ENCODE assay signal across 18 mouse cellular contexts in genomic region chr3:37779867-37780475, GRCm38 (mm10). TPM values are rescaled to one million over a fixed set of nuclear protein-coding genes. Genes with fewer than 3 reads are reported as not detected.
DNase-seq lines count a peak whose midpoint lies in the region; ATAC-seq and TF ChIP-seq lines count a peak whose summit lies in the region.
"Had no signal": no experiment of that assay in that cellular context is flagged by ENCODE, and none has a peak within 500 bp of the region (broad histone marks: within the 10 kb centered on the region; RNA-seq: fewer than 3 reads in every experiment).

No protein-coding gene starts in this region.

- peak overlapping the region; percentile 35; the same call in 1 of the 2 replicates for H3K27ac ChIP-seq in midbrain, embryonic 10.5 days (replicated peaks)
- no peak overlapping the region for H3K27ac ChIP-seq in midbrain, embryonic 16.5 days (ENCODE audit: low read length)
- H3K27ac ChIP-seq: hindbrain, embryonic 13.5 days; liver, embryonic 13.5 days; midbrain, embryonic 15.5 days; neural tube, embryonic 13.5 days had no signal

- H3K36me3 ChIP-seq in midbrain, embryonic 10.5 days = no peaks in the 10 kb centered on the region
- H3K36me3 ChIP-seq in midbrain, embryonic 16.5 days (ENCODE audit: control insufficient read depth, insufficient read depth, low read length) = no peaks in the 10 kb centered on the region
- H3K36me3 ChIP-seq: hindbrain, embryonic 13.5 days; liver, embryonic 13.5 days; midbrain, embryonic 15.5 days; neural tube, embryonic 13.5 days had no signal

- in situ Hi-C loops in Patski (cut with MboI; ENCODE audit: low pct_unique_long_range_greater_than_20kb) = no loop called here

- CTCF ChIA-PET in Patski (lab: Charles Lee) = interaction anchor here (0.7 to 2.2 kb wide), 9 partner anchors 9 to 140 kb away, joined by 3 to 10 read pairs (median 4); partner anchors contain the start of gene Spry1

- H3K9ac ChIP-seq in midbrain, embryonic 16.5 days (ENCODE audit: low read depth, low read length) = no peak overlapping the region
- H3K9ac ChIP-seq: hindbrain, embryonic 13.5 days; liver, embryonic 13.5 days; midbrain, embryonic 15.5 days; neural tube, embryonic 13.5 days had no signal

- no peak overlapping the region for H3K4me3 ChIP-seq in midbrain, embryonic 10.5 days
- no peak overlapping the region for H3K4me3 ChIP-seq in midbrain, embryonic 16.5 days (ENCODE audit: low read depth, low read length)
- H3K4me3 ChIP-seq: hindbrain, embryonic 13.5 days; liver, embryonic 13.5 days; midbrain, embryonic 15.5 days; neural tube, embryonic 13.5 days had no signal

- no peak overlapping the region for H3K4me2 ChIP-seq in midbrain, embryonic 16.5 days (ENCODE audit: low read length)
- H3K4me2 ChIP-seq: hindbrain, embryonic 13.5 days; liver, embryonic 13.5 days; midbrain, embryonic 15.5 days; neural tube, embryonic 13.5 days had no signal

- TF ChIP-seq CTCF in Patski (IDR thresholded peaks at IDR 0.05) = no peak

- DNase-seq in adrenal gland, adult 8-10 months = peak; percentile 55
- no peak for DNase-seq in adrenal gland, postnatal 4 days (ENCODE audit: low spot score in 2 of 2)
- DNase-seq in midbrain, embryonic 10.5 days (ENCODE audit: low spot score) = peak; percentile 31
- peak; percentile 95 for DNase-seq in Patski (ENCODE audit: low read depth, low spot score)
- peak; percentile 22 for DNase-seq in gonadal fat pad, adult 2 months (ENCODE audit: low read depth)
- DNase-seq in right cerebral cortex, postnatal 14 days = no peak
- DNase-seq in cerebellum, adult 8-10 months = no peak
- DNase-seq: B cell, adult 2 months; cerebellum, adult 9-11 months; gastrocnemius, postnatal 14 days; kidney, postnatal 14 days; liver, embryonic 13.5 days; thymus, adult 18-20 months had no signal

- ATAC-seq in midbrain, embryonic 16.5 days = no peak
- peak; percentile 96 for ATAC-seq in Patski
- ATAC-seq: intestine, postnatal 0 days; midbrain, embryonic 15.5 days had no signal

- no peaks in the 10 kb centered on the region for H3K9me3 ChIP-seq in midbrain, embryonic 10.5 days (replicated peaks)
- H3K9me3 ChIP-seq in midbrain, embryonic 16.5 days (replicated peaks; ENCODE audit: control insufficient read depth, low read length, poor library complexity, severe bottlenecking) = no peaks in the 10 kb centered on the region
- H3K9me3 ChIP-seq: hindbrain, embryonic 13.5 days; liver, embryonic 13.5 days; midbrain, embryonic 15.5 days; neural tube, embryonic 13.5 days had no signal

- peaks cover 59% of the 10 kb centered on the region for H3K27me3 ChIP-seq in midbrain, embryonic 10.5 days (ENCODE audit: low read depth, poor library complexity, severe bottlenecking)
- no peaks in the 10 kb centered on the region for H3K27me3 ChIP-seq in midbrain, embryonic 16.5 days (ENCODE audit: control insufficient read depth, insufficient read depth, low read depth, low read length)
- no peaks in the 10 kb centered on the region for H3K27me3 ChIP-seq in Patski
- H3K27me3 ChIP-seq: liver, embryonic 13.5 days had no signal

- POLR2A ChIA-PET in Patski (lab: Charles Lee) = interaction anchor here (0.8 to 1.7 kb wide), 6 partner anchors 10 to 140 kb away, joined by 3 to 6 read pairs (median 4); partner anchors contain the start of gene Spry1

- H3K4me1 ChIP-seq in midbrain, embryonic 10.5 days = peaks cover 40% of the 10 kb centered on the region
- H3K4me1 ChIP-seq in midbrain, embryonic 16.5 days (ENCODE audit: control insufficient read depth, insufficient read depth, low read length) = 0 out of 2 replicates have a peak, but pooled peaks cover 2% of the 10 kb centered on the region
- H3K4me1 ChIP-seq: hindbrain, embryonic 13.5 days; liver, embryonic 13.5 days; midbrain, embryonic 15.5 days had no signal

- 36% methylated on average over 11 of the region's 11 CpGs for WGBS in midbrain, embryonic 10.5 days
- WGBS in midbrain, embryonic 16.5 days = 19% methylated on average over 11 of the region's 11 CpGs

RNA-seq across cellular contexts. Expression of gene Gm5148, which starts 55.7 kb away (rescaled TPM):
- 1 to 10 TPM in 2 of 4 experiments, under 1 TPM in 2; 0.12 to 9.2 (median 4.2) TPM for total RNA-seq in adrenal gland, adult 8-10 months (2022)
- total RNA-seq in adrenal gland, postnatal 4 days (2021) = 1 to 10 TPM in 1 of 2 experiments, under 1 TPM in 1; 0.40 to 1.1 TPM
- 2.6 and 2.9 TPM in 2 replicates for polyA plus RNA-seq in midbrain, embryonic 10.5 days (2016; fragmentation: Nextera tagmentation; extraction: Ambion mirVana)
- 16.1 and 16.2 TPM in 2 replicates for polyA plus RNA-seq in midbrain, embryonic 16.5 days (2015; fragmentation: Nextera tagmentation; extraction: Ambion mirVana)
- 0.23 TPM for polyA plus RNA-seq in Patski (2021)
- polyA plus RNA-seq in gonadal fat pad, adult 2 months (2012; rRNA removed) = 16.5 and 17.2 TPM in 2 replicates

Comparison
In these comparisons a context has a peak if more than half of its experiments do, and no peak if none do; other contexts are left out.
1. DNase-seq: peak in adrenal gland, adult 8-10 months (single experiment), midbrain, embryonic 10.5 days (single experiment), Patski (single experiment) and gonadal fat pad, adult 2 months (single experiment); none in adrenal gland, postnatal 4 days (0 of 2), right cerebral cortex, postnatal 14 days (single experiment) and cerebellum, adult 8-10 months (single experiment).